Mouse (Mus musculus) monocyte, adult 5-6 weeks (primary cell): ENCODE results near the gene Emid1. TPM values are rescaled to one million over a fixed set of nuclear protein-coding genes. Genes with fewer than 3 reads are reported as not detected.

ENCODE experiments used
- ATAC-seq: fragments of 153-309, 156-312 bp; replicated peaks from 2 replicates; pipeline ENCODE4 v1.8.0; 2017; ENCODE audit warnings: mild to moderate bottlenecking; ENCODE audit not compliant: low TSS enrichment, insufficient number of reproducible peaks, severe bottlenecking, poor library complexity, low FRiP score
- total RNA-seq: library from RNA; stranded (forward); fragments of 200-1000, 200-491, 200-594 nt; gene quantifications from 3 replicates; pipeline ENCODE4 v1.2.3, GENCODE M21; 2017

The Emid1 gene
- total RNA-seq, 1 experiment from 2014 or later, result 10.2 TPM

DNA sequence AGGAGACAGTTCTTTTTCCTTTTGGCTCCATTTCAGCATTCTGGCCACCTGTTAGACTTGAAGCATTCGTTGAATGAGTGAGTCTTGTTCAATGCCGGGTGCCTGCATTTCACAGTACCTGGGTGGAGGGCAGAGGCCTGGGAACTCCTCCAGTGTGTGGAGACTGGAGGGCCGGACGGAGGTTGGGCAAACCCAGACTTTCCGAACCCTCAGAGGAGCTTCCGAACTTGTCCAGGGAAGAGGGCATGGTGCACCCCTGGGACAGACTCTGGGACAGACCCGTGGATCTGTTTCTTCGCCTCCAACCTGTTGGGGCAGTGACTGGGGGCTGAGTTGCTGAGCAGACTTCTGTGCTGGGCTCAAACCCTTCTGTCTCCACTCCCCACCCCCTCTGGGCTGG is 95.0 kb downstream of the Emid1 start:
- ATAC-seq, result no peak

Other genes starting within 250 kb of the Emid1 start
- 0.38 to 0.49 TPM in 2 of 3 replicates, not detected in the other for gene Nefh, start 204.2 kb downstream of the Emid1 start, total RNA-seq
- 22.9 to 57.1 TPM (median 40.8 TPM) in 3 replicates for gene Ap1b1, start 165.4 kb downstream of the Emid1 start, total RNA-seq
- gene Rasl10a, start 94.1 kb downstream of the Emid1 start, total RNA-seq, result 0.58 TPM in 1 of 3 replicates, not detected in the others
- gene Gas2l1, start 86.9 kb downstream of the Emid1 start, total RNA-seq, result 1.2 to 13.9 TPM (median 3.2 TPM) in 3 replicates
- gene Rhbdd3, start 53.3 kb downstream of the Emid1 start, total RNA-seq, result 1.6 to 13.7 TPM (median 9.1 TPM) in 3 replicates
- 492 to 570 TPM (median 517 TPM) in 3 replicates for gene Ewsr1, start 53.0 kb downstream of the Emid1 start, total RNA-seq
- 4.5 to 8.6 TPM (median 5.0 TPM) in 3 replicates for gene Kremen1, start 109.3 kb upstream of the Emid1 start, total RNA-seq